In genomic region chr1:180473566-180473965, GRCm38 (mm10) we compare ENCODE assay signal across 27 mouse cellular contexts. TPM values are rescaled to one million over a fixed set of nuclear protein-coding genes. Genes with fewer than 3 reads are reported as not detected.
DNase-seq lines count a peak whose midpoint lies in the region; ATAC-seq and TF ChIP-seq lines count a peak whose summit lies in the region.
"Had no signal": no experiment of that assay in that cellular context is flagged by ENCODE, and none has a peak within 500 bp of the region (broad histone marks: within the 10 kb centered on the region; RNA-seq: fewer than 3 reads in every experiment).

No protein-coding gene starts in this region.

- TF ChIP-seq EP300 in heart, postnatal 0 days (IDR thresholded peaks at IDR 0.05; ENCODE audit: low read depth), result no peak
- no peak for TF ChIP-seq EP300 in liver, postnatal 0 days (IDR thresholded peaks at IDR 0.05; ENCODE audit: low read depth)

- H3K4me2 ChIP-seq in heart, postnatal 0 days (ENCODE audit: low read depth, low read length), result no peak overlapping the region
- H3K4me2 ChIP-seq in liver, postnatal 0 days (ENCODE audit: low read depth, low read length), result no peak overlapping the region
- H3K4me2 ChIP-seq: intestine, embryonic 15.5 days; liver, embryonic 15.5 days; midbrain, embryonic 12.5 days had no signal

- H3K27me3 ChIP-seq in heart, postnatal 0 days (ENCODE audit: control insufficient read depth, insufficient read depth, low read length), result peaks cover 29% of the 10 kb centered on the region
- no peaks in the 10 kb centered on the region for H3K27me3 ChIP-seq in liver, postnatal 0 days (ENCODE audit: insufficient read depth, low read length)
- H3K27me3 ChIP-seq: CH12.LX; liver, embryonic 15.5 days; midbrain, embryonic 12.5 days had no signal

- no peaks in the 10 kb centered on the region for H3K4me1 ChIP-seq in heart, postnatal 0 days (ENCODE audit: control insufficient read depth, insufficient read depth)
- H3K4me1 ChIP-seq in liver, postnatal 0 days (ENCODE audit: insufficient read depth), result no peaks in the 10 kb centered on the region
- H3K4me1 ChIP-seq: hindbrain, embryonic 10.5 days; intestine, embryonic 15.5 days; limb, embryonic 10.5 days; liver, embryonic 15.5 days; midbrain, embryonic 12.5 days had no signal

- no peak for ATAC-seq in heart, postnatal 0 days (ENCODE audit: insufficient read depth, low read depth)
- no peak for ATAC-seq in liver, postnatal 0 days
- ATAC-seq: forebrain, postnatal 0 days; hindbrain, embryonic 16.5 days; intestine, embryonic 15.5 days; Patski had no signal

- no peaks in the 10 kb centered on the region for H3K9me3 ChIP-seq in heart, postnatal 0 days (replicated peaks; ENCODE audit: control insufficient read depth, low read length)
- H3K9me3 ChIP-seq in liver, postnatal 0 days (ENCODE audit: low read length), result no peaks in the 10 kb centered on the region
- H3K9me3 ChIP-seq: G1E; hindbrain, embryonic 10.5 days; intestine, embryonic 15.5 days; limb, embryonic 10.5 days; liver, embryonic 15.5 days; midbrain, embryonic 12.5 days had no signal

- intact Hi-C loops in heart, postnatal 25 days (cut with DNase I), result no loop called here

- no peak for TF ChIP-seq CTCF in heart, postnatal 0 days (IDR thresholded peaks at IDR 0.05; ENCODE audit: low read depth)
- no peak for TF ChIP-seq CTCF in liver, postnatal 0 days (IDR thresholded peaks at IDR 0.05; ENCODE audit: low read depth)

- H3K9ac ChIP-seq in heart, postnatal 0 days (replicated peaks; ENCODE audit: low read depth, low read length), result no peak overlapping the region
- H3K9ac ChIP-seq in liver, postnatal 0 days (replicated peaks), result no peak overlapping the region
- H3K9ac ChIP-seq: forebrain, postnatal 0 days; intestine, embryonic 15.5 days; liver, embryonic 15.5 days; midbrain, embryonic 12.5 days had no signal

- no peak overlapping the region for H3K4me3 ChIP-seq in heart, postnatal 0 days (ENCODE audit: low read depth, low read length)
- H3K4me3 ChIP-seq in liver, postnatal 0 days (ENCODE audit: low read depth, low read length), result no peak overlapping the region
- H3K4me3 ChIP-seq: heart, adult 2 months; hindbrain, embryonic 10.5 days; intestine, embryonic 15.5 days; layer of hippocampus, adult 2 months; limb, embryonic 10.5 days; liver, embryonic 15.5 days; midbrain, embryonic 12.5 days had no signal

- peak; percentile 43 for DNase-seq in adrenal gland, postnatal 14 days
- no peak for DNase-seq in adrenal gland, postnatal 4 days (ENCODE audit: low spot score in 2 of 2)
- DNase-seq in heart, adult 11 months, result peak; percentile 91
- no peak for DNase-seq in heart, postnatal 25 days (ENCODE audit: low spot score)
- peak; percentile 5 for DNase-seq in adipocyte (ENCODE audit: low spot score)
- peak; percentile 71 for DNase-seq in heart, postnatal 0 days (ENCODE audit: low spot score)
- no peak for DNase-seq in liver, postnatal 0 days
- DNase-seq in kidney, postnatal 25 days, result no peak
- DNase-seq: cerebellum, adult 9-10 months; forebrain, postnatal 0 days; kidney, adult 8-10 months; kidney, postnatal 10 days; liver; right cerebral cortex, postnatal 14 days had no signal

- H3K36me3 ChIP-seq in heart, postnatal 0 days (replicated peaks; ENCODE audit: control insufficient read depth, insufficient read depth, low read length), result no peaks in the 10 kb centered on the region
- no peaks in the 10 kb centered on the region for H3K36me3 ChIP-seq in liver, postnatal 0 days (replicated peaks; ENCODE audit: insufficient read depth, low read length)
- H3K36me3 ChIP-seq: G1E; hindbrain, embryonic 10.5 days; intestine, embryonic 15.5 days; limb, embryonic 10.5 days; liver, embryonic 15.5 days; midbrain, embryonic 12.5 days had no signal

- no peak overlapping the region for H3K27ac ChIP-seq in heart, postnatal 0 days (ENCODE audit: low read depth)
- H3K27ac ChIP-seq in liver, postnatal 0 days (ENCODE audit: low read depth), result no peak overlapping the region
- H3K27ac ChIP-seq: heart, adult 2 months; hindbrain, embryonic 10.5 days; intestine, embryonic 15.5 days; layer of hippocampus, adult 2 months; limb, embryonic 10.5 days; liver, embryonic 15.5 days; midbrain, embryonic 12.5 days had no signal

RNA-seq across cellular contexts. Expression of gene Stum, which starts 9.7 kb away (rescaled TPM):
- total RNA-seq in adrenal gland, postnatal 14 days (2021), result 0.33 and 1.6 TPM in 2 replicates
- 1 to 10 TPM in 1 of 2 experiments, under 1 TPM in 1; 0.95 to 1.0 TPM for total RNA-seq in adrenal gland, postnatal 4 days (2021)
- total RNA-seq in heart, postnatal 25 days (2021), result 1 to 10 TPM; 1.1 to 1.2 TPM
- 1.0 and 11.4 TPM in 2 replicates for total RNA-seq in heart, postnatal 0 days (2014; rRNA removed; ENCODE audit: low replicate concordance)
- polyA plus RNA-seq in heart, postnatal 0 days (2015; fragmentation: Nextera tagmentation; extraction: Ambion mirVana), result 0.49 and 0.92 TPM in 2 replicates
- polyA plus RNA-seq in liver, postnatal 0 days (2015; fragmentation: Nextera tagmentation; extraction: Ambion mirVana), result 0.02 and 0.07 TPM in 2 replicates
- total RNA-seq: megakaryocyte, adult 5-6 weeks; monocyte, adult 5-6 weeks had no signal
- polyA plus RNA-seq: G1E, Patski had no signal

Comparison
In these comparisons a context has a peak if more than half of its experiments do, and no peak if none do; other contexts are left out.
1. DNase-seq: peak in adrenal gland, postnatal 14 days (single experiment), heart, adult 11 months (single experiment), adipocyte (single experiment) and heart, postnatal 0 days (single experiment); none in adrenal gland, postnatal 4 days (0 of 2), heart, postnatal 25 days (single experiment), liver, postnatal 0 days (single experiment) and kidney, postnatal 25 days (0 of 2).